Mouse (Mus musculus) adrenal gland, postnatal 10 days (tissue): Measurements from ENCODE around the gene Hdhd5. TPM values are rescaled to one million over a fixed set of nuclear protein-coding genes. Genes with fewer than 3 reads are reported as not detected.
A peak's percentile ranks its signal among the peaks of the same experiment; 100 is the strongest.

Experiments
- DNase-seq: peaks from one replicate; pipeline ENCODE4 v3.0.0; 2021; ENCODE audit warnings: mixed read lengths
- long read RNA-seq, 2 experiments: library from polyadenylated mRNA; stranded (forward); transcript quantifications; one replicate each; pipeline ENCODE4 v2.0.0; 2021
- total RNA-seq, 2 experiments: library from RNA; stranded (reverse); gene quantifications; 2 replicates each; pipeline ENCODE4 v1.2.3; 2021

The Hdhd5 gene
- total RNA-seq = 10 to 100 TPM; 24.9 to 34.0 TPM
- long read RNA-seq, experiment 1, transcript Hdhd5-201 (8 exons, 1,928 nt) = major isoform, 31 of 36 reads
- long read RNA-seq, experiment 1, partial matches to known transcripts = 4 of 36 reads
- long read RNA-seq, experiment 1, other reads (novel, unspliced or antisense) = 1 of 36 reads
- long read RNA-seq, experiment 2, transcript Hdhd5-201 (8 exons, 1,928 nt) = major isoform, 13 of 17 reads
- long read RNA-seq, experiment 2, partial matches to known transcripts = 0 of 17 reads
- long read RNA-seq, experiment 2, other reads (novel, unspliced or antisense) = 4 of 17 reads

- DNase-seq = peak; percentile 95
Observed at GRCm38 (mm10) chr6:120531020-120531965, at the start of gene Hdhd5. TSS of gene Hdhd5 (minus strand) at chr6:120531319.

DNA sequence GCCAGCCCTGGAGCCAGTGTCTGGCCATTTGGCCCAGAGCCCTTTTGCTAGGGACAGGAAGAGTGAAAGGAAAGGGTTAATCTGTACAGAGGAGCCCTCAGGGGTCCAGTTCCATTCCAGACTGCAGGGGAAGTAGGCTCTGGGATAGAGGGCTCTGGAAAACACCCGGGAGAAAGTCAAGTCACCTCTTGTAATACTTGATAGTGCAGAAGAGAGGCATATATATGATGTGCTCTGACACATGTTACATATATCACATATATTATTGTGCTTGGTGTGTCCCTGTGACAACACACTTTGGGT lies 49.5 kb upstream of the Hdhd5 start:
- peak; percentile 29 for DNase-seq

DNA sequence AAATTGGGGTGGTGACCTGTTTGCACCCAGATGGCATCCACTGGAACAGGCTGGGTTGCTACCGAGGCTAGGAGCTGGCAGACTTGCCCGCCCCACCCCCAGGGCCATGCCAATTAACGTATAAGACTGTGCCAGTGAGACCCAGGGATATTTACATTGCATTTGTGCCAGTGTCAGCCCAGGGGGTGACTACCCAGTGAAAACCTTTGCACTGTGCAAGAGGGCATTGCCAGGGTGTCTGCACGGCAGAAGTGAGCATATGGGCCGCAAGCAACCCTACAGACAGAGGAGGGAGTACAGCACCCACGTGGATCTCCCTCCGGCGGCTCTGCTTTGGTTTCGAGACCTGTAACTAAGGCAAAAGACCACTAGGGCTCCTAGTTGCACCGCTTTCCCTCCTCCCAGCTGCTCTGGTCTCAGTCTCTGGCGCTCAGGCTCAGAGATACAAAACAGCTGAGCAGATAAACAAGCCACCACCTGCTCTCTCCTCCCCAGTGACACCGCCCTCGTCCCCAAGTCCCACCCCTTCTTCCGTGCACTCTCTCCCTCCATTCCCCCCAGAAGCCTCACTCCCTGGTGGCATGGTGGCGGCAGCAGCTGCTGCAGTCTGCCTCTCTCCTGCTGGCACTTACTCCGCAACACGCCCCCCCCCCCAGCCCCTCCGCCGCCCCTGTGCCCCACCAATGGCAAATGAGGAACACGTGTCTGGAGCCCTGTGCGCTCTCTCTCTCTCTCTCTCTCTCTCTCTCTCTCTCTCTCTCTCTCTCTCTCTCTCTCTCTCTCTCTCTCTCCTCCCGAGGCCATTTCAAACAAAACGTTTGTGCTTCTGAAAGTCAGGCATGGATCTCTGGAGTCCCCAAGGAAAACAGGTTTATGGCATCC lies 49.0 kb upstream of the Hdhd5 start:
- DNase-seq = peak; percentile 57

GRCm38 (mm10) chr6:120579110-120579830 lies 48.2 kb upstream of the Hdhd5 start:
- DNase-seq = peak; percentile 41

DNA sequence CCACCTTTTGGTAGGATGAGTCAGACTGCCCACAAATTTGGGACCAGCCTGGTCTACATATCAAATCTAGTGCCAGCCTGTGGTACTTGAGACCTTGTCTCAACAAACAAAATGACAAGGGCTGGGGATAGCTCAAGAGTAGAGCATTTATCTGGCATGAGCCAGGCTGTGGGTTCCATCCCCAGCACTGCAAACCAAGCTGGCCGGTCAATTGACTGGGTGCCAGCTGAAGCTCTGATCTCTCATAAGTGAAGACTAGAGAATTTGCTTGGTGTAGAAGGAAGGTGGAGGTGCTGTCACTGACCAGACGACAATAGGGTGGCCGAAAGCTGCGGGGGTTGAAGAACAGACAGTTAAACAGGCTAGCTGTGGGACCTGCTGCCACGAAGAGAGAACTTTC lies 47.4 kb upstream of the Hdhd5 start:
- DNase-seq = no peak

- no peak for DNase-seq
Observed at GRCm38 (mm10) chr6:120572372-120572771, 41.3 kb upstream of the Hdhd5 start.

DNA sequence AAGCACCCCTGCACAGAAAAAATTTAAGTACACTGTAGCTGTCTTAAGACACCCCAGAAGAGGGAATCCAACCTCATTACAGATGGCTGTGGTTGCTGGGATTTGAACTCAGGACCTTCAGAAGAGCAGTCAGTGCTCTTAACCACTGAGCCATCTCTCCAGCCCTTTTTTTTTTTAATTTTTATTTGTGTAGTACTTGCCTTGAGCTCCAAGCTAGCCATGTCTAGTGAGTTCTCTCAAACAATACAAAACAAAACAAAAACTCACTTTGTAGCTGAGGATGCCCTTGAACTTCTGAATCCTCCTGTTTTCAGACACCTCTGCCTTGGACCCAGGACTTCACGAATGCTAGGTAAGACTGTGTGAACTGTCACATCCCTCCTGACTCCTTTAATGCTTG lies 37.1 kb upstream of the Hdhd5 start:
- DNase-seq = no peak

GRCm38 (mm10) chr6:120566911-120567909 lies 36.1 kb upstream of the Hdhd5 start:
- peak; percentile 32 for DNase-seq

DNA sequence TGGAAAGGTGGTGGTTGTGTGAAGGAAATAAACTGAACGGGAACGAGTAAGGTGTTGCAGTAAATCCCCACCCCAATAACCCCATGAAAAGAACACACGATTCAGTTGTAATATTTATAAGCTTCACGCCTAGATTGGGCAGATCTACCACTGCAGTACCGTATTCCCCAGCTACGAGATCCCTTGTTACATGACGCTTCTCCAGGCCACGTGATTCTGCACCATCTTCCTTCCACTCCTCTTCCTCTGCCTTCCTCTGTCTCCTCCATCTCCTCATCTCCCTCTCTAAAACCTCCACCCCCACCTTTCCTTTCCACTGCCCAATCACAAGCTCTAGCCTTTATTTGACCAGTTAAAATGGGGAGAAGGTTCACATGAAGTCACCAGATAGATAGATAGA lies 25.5 kb upstream of the Hdhd5 start:
- DNase-seq = no peak

DNA sequence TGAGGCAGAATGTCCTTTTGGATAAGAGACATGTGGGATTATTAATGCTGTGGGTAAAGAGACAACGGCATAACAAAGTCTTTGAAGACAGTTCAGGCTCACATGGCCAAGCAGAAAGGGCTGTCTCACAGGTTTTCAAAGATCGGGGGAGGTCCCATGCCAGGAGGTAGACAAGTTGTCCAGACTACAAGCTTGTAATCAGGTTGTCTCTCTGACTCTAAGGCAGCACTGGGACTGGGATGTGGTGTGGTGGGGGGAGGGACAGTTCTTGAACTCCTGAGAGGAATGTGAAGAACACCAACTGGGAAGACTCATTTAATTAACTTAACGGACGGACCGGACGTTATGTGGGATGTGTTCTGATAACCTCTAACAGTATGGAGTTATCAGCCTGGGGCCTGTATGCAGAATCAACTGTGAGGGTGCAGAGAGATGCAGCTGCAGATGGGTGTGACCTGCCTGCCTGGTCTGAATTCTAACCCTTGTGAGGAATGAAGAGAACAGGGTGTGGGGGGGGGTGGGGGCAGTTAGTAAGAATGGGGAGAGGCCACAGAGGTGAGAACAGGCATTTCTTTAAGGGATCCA lies 25.0 kb upstream of the Hdhd5 start:
- no peak for DNase-seq

DNA sequence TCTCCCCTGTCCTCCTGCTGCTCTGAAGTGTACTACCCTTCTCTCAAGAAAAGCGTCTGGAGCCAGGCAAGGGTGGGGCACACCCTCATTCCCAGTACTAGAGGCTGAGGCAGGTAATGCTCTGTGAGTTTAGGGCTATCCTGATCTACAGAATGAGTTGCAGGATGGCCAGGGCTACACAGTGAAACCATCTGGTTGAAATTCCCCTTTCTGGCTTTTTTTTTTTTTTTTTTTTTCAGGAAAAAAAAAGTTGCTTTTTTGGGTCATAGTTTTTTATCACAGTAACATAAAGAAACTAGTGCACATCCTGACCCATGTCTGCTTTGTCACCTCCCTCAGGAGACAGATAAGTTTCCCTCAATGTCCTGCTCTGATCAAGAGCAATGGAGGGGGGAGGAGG lies 24.0 kb upstream of the Hdhd5 start:
- no peak for DNase-seq

- DNase-seq = no peak
Observed at GRCm38 (mm10) chr6:120550173-120550572, 19.1 kb upstream of the Hdhd5 start.

DNA sequence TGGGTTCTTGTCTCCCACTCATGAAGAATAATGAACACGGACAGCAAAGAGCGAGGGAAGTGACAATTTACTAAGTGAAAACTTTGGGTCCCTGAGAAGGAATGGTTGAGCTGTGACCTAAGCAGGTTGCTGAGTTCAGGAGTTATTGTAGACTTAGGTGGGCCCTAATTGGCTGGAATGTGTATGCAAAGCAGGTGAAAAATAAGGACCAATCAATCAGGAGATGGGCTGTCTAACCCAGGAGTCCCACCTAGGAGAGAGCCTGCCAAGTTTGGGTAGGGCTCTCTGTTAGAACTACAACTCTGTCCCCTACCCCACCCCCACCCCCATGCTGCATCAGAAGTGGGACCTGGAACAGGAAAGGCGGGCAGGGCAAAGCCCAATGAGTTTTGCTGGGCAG lies 17.5 kb upstream of the Hdhd5 start:
- no peak for DNase-seq

DNA sequence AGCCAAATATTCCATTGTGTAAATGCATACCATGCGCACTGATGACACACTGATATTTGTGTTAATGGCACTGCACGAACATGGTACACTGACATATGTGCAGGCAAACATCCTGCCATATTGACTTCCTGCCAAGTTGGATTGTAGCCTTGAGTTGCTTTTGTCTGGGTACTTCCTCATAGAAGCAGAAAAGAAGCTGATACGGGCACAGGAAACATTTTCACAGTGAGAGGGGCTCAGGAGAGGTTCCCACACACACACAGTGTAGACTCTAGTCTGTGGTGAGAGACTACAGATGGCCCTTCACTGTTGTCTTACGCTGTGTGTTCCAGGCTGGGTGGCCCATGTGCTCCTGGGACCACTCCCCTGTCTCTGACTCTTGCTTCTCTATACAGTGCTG lies 15.9 kb upstream of the Hdhd5 start:
- DNase-seq = no peak

DNA sequence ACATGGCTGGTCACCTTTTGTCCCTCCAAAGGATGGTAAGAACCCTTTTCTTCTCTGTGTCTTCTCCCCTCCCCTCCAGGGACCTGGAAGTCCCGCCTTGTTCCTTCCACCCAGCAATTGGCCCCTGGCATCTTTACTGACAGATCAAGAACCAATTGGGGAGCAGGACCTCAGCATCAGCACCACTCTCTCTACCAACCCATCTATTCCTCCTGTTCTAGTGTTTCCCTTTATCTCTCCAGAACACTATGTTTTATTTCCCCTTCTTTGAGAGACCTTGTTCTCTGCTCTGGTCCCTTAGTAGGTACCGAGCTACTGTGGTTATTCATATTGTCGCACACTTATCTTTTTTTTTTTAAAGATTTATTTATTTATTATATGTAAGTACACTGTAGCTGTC lies 15.2 kb upstream of the Hdhd5 start:
- no peak for DNase-seq

- no peak for DNase-seq
Observed at GRCm38 (mm10) chr6:120542061-120542460, 10.9 kb upstream of the Hdhd5 start.

- DNase-seq = peak; percentile 26
Observed at GRCm38 (mm10) chr6:120541386-120541785, 10.3 kb upstream of the Hdhd5 start.

GRCm38 (mm10) chr6:120539781-120540231 lies 8.7 kb upstream of the Hdhd5 start:
- peak; percentile 84 for DNase-seq

DNA sequence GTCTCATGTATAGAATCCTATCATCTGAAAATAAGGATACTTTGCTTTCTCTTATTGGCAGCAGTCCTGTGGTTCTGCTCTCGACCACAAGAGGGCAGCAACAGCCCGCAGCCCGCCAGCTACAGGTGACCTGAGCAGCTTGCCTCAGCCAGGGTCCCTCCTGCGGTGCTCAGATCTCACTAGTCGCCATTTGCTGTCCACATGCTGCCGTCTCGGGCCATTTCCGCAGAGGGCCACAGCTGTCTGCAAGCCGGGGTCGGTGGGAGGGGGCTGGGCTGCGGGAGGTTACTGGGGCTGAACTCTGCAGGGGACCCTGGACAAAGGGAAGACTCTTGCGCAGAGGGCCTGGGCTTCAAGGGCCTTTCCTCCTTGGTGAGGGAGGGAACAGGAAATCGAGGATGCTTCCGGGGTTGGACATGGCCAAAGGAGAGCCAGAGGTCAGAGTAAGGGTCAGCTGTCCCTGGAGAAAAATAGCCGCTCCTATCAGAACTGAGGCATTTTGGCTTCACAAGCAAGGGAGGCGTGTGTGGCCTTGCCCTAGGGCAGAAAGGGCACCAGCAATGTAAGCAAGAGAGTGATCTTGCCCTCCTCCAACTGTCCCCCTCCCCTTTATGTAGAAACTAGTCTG lies 8.1 kb upstream of the Hdhd5 start:
- peak; percentile 84 for DNase-seq

DNA sequence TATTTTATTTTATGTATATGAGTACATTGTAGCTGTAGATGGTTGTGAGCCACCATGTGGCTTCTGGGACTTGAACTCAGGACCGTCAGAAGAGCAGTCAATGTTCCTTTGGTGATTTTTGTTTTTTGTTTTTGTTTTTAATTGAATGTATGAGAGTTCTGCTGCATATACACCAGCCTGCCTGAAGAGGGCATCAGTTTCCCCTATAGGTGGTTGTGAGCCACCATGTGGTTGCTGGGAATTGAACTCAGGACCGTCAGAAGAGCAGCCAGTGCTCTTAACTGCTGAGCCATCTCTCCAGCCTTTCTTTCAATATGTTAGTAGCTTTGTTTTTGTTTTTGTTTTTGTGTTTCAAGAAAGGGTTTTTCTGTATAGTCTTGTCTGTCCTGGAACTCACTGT lies 5.2 kb upstream of the Hdhd5 start:
- DNase-seq = no peak
